Mouse (Mus musculus): ENCODE data around the gene Ptprm. TPM values are rescaled to one million over a fixed set of nuclear protein-coding genes. Genes with fewer than 3 reads are reported as not detected.
A peak's percentile ranks its signal among the peaks of the same experiment; 100 is the strongest.

Ptprm gene
- polyA plus RNA-seq, 1 experiment from 2014 or later = 9.0 TPM

DNA sequence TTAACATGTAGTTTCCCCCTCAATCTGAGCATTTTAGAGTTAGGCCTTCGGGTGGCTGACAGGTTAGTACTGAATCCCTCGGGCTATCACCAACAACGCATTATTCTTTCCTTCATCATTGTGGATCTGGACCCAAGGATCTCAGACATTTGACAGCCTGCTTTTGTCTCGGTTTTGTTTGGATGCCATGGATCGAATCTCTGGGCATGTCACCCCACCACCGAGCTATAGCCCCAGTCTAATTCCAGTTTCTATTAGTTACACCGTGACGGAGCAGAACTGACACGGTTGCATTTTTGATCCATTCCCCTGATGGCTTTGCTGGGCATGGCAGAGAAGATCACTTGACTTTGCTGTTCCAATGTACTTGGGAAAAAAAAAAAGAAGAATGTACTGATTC lies 346.1 kb downstream of the Ptprm start:
- Histone ChIP-seq H3K27me3 (ENCODE audit: low read depth, poor library complexity, severe bottlenecking) (no peaks in the 10 kb centered on the region), H3K4me3 (no peak overlapping the region), H3K36me3 (no peaks in the 10 kb centered on the region), H3K4me1 (no peaks in the 10 kb centered on the region; the same call in 1 of the 2 replicates), H3K27ac (no peak overlapping the region), H3K9me3 (replicated peaks) (no peaks in the 10 kb centered on the region)
- 93% methylated on average over 9 of the region's 9 CpGs for WGBS
- DNase-seq (ENCODE audit: low spot score) = no peak

DNA sequence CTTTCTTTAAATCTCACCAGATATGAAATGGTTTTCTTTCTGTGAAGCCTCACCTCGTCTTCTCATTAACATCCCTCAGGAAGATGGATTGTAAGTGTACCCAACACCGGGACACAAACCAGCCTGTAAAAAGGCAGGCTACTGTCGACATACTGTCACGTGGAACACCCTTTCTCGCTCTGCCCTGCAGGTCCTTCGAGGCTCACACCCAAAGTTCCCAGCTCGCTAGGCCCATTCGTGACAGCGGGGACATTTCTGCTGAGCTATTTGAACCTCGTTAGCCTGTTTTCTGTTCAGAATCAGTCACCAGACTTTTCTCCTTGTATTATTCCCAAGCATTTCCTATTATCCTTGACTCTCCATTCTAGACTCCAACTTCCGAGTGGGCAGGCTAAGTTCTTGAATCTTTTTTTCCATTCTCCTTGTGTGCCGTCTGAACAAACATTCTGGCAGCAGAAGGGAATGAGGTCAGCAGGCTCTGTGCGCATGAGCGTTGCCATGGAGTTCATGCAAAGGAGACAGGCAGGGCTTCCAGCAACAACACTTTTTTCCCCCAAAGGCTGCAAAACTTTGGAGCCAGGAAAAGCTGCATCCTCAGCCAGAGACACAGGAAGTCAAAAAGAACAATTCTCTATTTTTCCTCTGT lies 347.4 kb downstream of the Ptprm start:
- H3K27ac ChIP-seq = no peak overlapping the region
- 85% methylated on average over 14 of the region's 14 CpGs for WGBS
- DNase-seq (ENCODE audit: low spot score) = no peak
- no peaks in the 10 kb centered on the region for H3K36me3 ChIP-seq
- no peaks in the 10 kb centered on the region for H3K27me3 ChIP-seq (ENCODE audit: low read depth, poor library complexity, severe bottlenecking)
- H3K4me3 ChIP-seq = no peak overlapping the region
- H3K4me1 ChIP-seq = no peaks in the 10 kb centered on the region; the same call in 1 of the 2 replicates
- no peaks in the 10 kb centered on the region for H3K9me3 ChIP-seq (replicated peaks)

DNA sequence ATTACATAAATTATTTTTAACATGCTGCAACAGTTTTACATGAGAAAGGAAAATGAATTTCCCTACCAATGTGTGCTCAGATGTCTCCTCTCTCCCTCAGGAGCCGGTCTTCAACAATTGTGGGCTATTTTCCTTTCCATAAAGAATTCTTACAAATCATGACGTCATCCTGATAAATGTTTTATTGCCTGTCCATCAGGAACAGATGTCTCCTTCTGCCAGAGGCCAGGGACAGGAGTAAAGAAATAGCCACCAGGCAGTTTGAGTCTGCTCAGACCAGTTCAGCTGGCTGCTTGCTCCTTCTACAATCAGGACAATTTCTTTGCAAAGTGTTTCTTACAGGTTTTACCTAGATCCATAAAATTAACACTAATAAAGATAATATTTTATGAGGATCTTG lies 357.4 kb downstream of the Ptprm start:
- DNase-seq (ENCODE audit: low spot score) = no peak
- Histone ChIP-seq H3K4me3 (no peak overlapping the region), H3K27me3 (ENCODE audit: low read depth, poor library complexity, severe bottlenecking) (no peaks in the 10 kb centered on the region), H3K4me1 (0 out of 2 replicates have a peak, but pooled peaks cover 3% of the 10 kb centered on the region), H3K9me3 (replicated peaks) (no peaks in the 10 kb centered on the region), H3K36me3 (no peaks in the 10 kb centered on the region), H3K27ac (no peak overlapping the region)
- WGBS = 61% methylated on average over 2 of the region's 2 CpGs

DNA sequence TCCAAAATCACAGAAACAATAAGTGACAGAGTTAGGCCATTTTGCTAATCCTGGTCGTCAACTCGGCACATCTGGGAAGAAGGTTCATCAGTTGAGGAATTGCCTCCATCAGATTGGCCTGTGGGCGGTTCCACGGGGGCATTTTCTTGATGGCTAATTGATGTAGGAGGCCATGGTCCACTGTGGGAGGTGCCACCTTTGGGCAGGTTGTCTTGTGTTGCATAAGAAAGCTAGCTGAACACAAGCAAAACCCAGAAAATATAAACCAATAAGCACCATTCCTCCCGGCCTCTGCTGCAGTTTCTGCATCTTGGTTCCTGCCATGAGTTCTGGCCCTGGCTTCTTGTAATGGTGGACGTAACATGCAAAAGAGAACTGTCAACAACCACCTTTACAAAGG lies 358.2 kb downstream of the Ptprm start:
- H3K27me3 ChIP-seq (ENCODE audit: low read depth, poor library complexity, severe bottlenecking) = no peaks in the 10 kb centered on the region
- H3K36me3 ChIP-seq = no peaks in the 10 kb centered on the region
- 94% methylated on average over 6 of the region's 6 CpGs for WGBS
- 0 out of 2 replicates have a peak, but pooled peaks cover 3% of the 10 kb centered on the region for H3K4me1 ChIP-seq
- H3K4me3 ChIP-seq = no peak overlapping the region
- no peak overlapping the region for H3K27ac ChIP-seq
- no peaks in the 10 kb centered on the region for H3K9me3 ChIP-seq (replicated peaks)
- DNase-seq (ENCODE audit: low spot score) = no peak

DNA sequence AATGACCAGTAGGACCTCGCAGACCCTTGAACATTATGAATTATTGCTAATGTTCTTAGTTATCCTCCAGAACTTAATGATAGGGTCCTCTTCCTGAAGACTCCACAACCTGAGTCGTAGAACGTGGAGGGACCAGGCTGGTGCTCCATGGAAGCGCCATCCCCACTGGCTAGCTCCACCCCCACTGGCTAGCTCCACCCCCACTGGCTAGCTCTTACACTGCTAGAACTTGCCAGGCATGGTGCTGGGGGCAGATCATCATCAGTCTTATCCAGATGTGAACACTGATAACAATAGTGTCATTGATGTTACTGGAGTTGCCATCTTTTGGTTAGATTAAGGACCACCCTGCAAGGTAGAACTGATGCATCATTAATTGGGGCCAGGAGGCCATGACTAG lies 362.4 kb downstream of the Ptprm start:
- no peak overlapping the region for H3K27ac ChIP-seq
- 86% methylated on average over 4 of the region's 4 CpGs for WGBS
- no peaks in the 10 kb centered on the region for H3K27me3 ChIP-seq (ENCODE audit: low read depth, poor library complexity, severe bottlenecking)
- no peaks in the 10 kb centered on the region for H3K9me3 ChIP-seq (replicated peaks)
- H3K36me3 ChIP-seq = no peaks in the 10 kb centered on the region
- no peak for DNase-seq (ENCODE audit: low spot score)
- 0 out of 2 replicates have a peak, but pooled peaks cover 3% of the 10 kb centered on the region for H3K4me1 ChIP-seq
- H3K4me3 ChIP-seq = no peak overlapping the region

DNA sequence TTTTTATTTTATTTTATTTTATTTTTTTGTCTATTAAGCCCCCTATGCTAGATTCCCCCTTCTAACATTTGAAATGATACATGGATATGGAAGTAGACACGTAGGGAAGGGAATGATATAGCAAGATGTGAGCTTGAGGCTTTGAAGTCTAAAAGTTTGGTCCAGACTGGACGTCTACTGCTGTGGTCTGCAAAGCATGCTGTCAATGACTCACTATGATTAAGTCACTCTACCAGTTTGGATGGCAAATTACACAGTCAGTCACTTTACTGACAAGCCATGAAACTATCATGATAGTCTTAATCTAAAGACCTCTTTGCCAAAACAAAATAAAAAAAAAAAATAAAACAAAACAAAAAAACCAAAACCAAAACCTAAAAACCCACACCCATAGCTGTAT lies 363.5 kb downstream of the Ptprm start:
- no peak for DNase-seq (ENCODE audit: low spot score)
- Histone ChIP-seq H3K27me3 (ENCODE audit: low read depth, poor library complexity, severe bottlenecking) (no peaks in the 10 kb centered on the region), H3K4me3 (no peak overlapping the region), H3K27ac (no peak overlapping the region), H3K4me1 (peaks cover 13% of the 10 kb centered on the region), H3K36me3 (no peaks in the 10 kb centered on the region), H3K9me3 (replicated peaks) (no peaks in the 10 kb centered on the region)
- WGBS = 71% methylated on average over 2 of the region's 2 CpGs

DNA sequence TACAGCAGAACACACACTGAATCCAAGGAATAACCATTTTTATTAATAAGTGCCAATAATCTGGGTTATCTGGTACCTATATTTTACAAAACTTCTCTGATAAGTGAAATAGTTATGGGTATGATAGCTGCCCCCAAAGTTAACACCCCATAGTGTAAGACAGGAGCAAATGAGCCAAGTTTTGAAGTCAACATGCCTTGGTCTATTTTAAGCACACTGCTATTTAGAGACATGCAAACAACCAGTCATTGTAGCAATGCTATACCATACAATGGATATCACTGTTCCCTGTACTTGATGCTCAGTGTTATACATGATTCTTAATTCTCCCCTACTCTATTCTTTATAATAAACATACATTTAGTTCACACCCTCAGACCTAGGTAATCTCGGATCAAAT lies 366.2 kb downstream of the Ptprm start:
- no peak for DNase-seq (ENCODE audit: low spot score)
- H3K4me1 ChIP-seq = peaks cover 11% of the 10 kb centered on the region
- H3K27me3 ChIP-seq (ENCODE audit: low read depth, poor library complexity, severe bottlenecking) = no peaks in the 10 kb centered on the region
- H3K36me3 ChIP-seq = no peaks in the 10 kb centered on the region
- no peak overlapping the region for H3K27ac ChIP-seq
- H3K9me3 ChIP-seq (replicated peaks) = no peaks in the 10 kb centered on the region
- H3K4me3 ChIP-seq = no peak overlapping the region
- 98% methylated on average over 1 of the region's 1 CpGs for WGBS

DNA sequence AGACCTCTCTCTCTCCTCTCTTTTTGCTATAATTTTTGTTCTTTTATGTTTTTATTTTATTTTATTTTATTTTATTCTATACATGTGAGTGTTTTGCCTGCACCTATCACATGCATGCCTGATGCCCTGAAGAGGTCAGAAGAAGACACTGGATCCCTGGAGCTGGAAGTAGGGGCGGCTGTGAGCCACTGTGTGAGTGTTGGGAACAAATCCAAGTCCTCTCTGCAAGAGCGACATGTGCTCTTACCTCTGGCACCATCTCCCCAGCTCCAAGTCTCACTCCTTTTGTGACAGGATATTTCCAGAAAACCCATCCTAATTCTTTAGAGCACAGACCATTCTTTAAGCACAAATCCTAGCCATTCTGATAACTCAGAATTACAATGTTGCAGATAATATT lies 372.6 kb downstream of the Ptprm start:
- H3K4me3 ChIP-seq = no peak overlapping the region
- no peaks in the 10 kb centered on the region for H3K36me3 ChIP-seq
- H3K9me3 ChIP-seq (replicated peaks) = no peaks in the 10 kb centered on the region
- no peak for DNase-seq (ENCODE audit: low spot score)
- no peak overlapping the region for H3K27ac ChIP-seq
- peaks cover 26% of the 10 kb centered on the region for H3K4me1 ChIP-seq
- 92% methylated on average over 2 of the region's 2 CpGs for WGBS
- no peaks in the 10 kb centered on the region for H3K27me3 ChIP-seq (ENCODE audit: low read depth, poor library complexity, severe bottlenecking)

DNA sequence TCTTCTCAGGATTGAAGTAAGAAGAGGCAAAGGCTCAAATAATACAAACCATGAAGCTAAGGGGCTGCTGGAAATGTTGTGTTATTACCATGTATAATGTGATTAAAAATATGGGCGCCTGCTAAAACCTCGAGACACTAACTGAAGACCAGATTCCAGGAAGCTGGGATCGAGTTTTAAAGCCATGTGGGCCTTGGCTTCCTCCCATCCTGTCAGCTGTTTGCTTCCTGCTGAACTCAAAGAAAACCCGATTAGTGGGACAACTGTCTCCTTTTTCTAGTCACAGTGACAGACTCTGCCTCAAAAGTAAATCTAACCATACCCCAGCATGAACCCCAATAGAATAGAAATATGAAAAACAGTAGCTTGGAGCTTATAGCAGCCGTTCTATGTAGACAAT lies 374.3 kb downstream of the Ptprm start:
- 74% methylated on average over 5 of the region's 5 CpGs for WGBS
- Histone ChIP-seq H3K27me3 (ENCODE audit: low read depth, poor library complexity, severe bottlenecking) (no peaks in the 10 kb centered on the region), H3K4me3 (no peak overlapping the region), H3K27ac (0 out of 2 replicates have a peak overlapping the region, but pooled peaks have one; percentile 3), H3K9me3 (replicated peaks) (no peaks in the 10 kb centered on the region), H3K36me3 (no peaks in the 10 kb centered on the region), H3K4me1 (peaks cover 16% of the 10 kb centered on the region)
- DNase-seq (ENCODE audit: low spot score) = no peak

DNA sequence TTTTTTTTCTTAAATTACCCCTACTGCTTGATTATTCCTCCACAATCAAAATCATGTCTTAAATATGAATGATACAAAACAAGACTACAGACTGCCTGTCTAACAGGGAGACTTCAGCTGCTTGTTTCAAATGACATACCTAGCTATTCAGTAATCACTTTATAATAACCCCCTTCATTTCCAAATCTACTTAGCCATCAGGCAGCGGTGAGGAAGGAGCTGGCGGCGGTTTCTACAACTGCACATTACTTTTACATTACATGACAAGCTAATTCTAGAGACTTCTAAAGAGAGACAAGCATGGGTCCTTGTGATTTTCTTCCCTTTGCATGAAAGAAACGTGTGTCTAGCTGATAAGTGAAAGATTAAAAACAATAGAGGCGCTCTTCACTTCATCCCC lies 377.8 kb downstream of the Ptprm start:
- DNase-seq (ENCODE audit: low spot score) = no peak
- Histone ChIP-seq H3K27ac (no peak overlapping the region), H3K36me3 (no peaks in the 10 kb centered on the region), H3K9me3 (replicated peaks) (no peaks in the 10 kb centered on the region), H3K4me1 (peaks cover 16% of the 10 kb centered on the region), H3K4me3 (no peak overlapping the region), H3K27me3 (ENCODE audit: low read depth, poor library complexity, severe bottlenecking) (no peaks in the 10 kb centered on the region)
- WGBS = 86% methylated on average over 5 of the region's 5 CpGs

DNA sequence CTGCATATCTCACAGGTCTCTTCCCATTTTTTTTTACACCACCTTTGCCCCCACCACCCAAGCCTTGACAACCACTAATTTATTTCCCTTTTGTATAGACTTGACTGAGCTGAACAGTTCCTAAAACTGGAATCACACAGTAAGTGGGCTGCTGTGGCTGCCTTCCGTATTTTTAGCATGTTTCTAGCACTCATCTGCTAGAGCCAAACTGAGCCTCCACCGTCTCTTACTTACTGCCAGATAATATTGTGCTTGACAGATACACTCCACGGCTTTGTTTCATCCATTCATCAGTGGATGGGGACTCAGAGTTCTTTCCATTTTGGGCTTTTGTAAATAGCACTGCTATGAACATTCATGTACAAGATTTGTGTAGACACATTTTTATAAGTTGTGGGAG lies 381.3 kb downstream of the Ptprm start:
- DNase-seq (ENCODE audit: low spot score) = no peak
- H3K36me3 ChIP-seq = no peaks in the 10 kb centered on the region
- H3K4me3 ChIP-seq = no peak overlapping the region
- no peaks in the 10 kb centered on the region for H3K27me3 ChIP-seq (ENCODE audit: low read depth, poor library complexity, severe bottlenecking)
- 84% methylated on average over 3 of the region's 3 CpGs for WGBS
- no peaks in the 10 kb centered on the region for H3K9me3 ChIP-seq (replicated peaks)
- no peak overlapping the region for H3K27ac ChIP-seq
- no peaks in the 10 kb centered on the region for H3K4me1 ChIP-seq

DNA sequence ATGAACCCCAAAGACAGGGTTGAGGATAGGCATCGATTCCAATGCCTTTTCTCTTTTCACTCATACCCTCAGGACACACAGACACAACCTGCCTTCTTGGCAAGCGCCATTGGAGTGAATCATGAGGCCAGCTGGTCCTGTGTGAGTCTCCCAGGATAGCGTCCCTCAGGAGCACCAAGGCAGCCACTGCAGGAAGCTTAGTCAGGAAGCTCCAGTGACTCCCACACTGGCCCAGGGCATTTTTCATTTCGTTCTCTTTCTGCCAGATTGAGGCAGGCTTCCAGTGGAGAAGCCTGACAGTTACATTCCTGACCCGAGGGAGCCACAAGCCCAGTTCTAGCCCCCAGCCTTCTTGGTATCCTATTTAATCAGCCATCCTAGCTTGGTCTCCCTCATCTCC lies 393.3 kb downstream of the Ptprm start:
- peaks cover 4% of the 10 kb centered on the region; the same call in 1 of the 2 replicates for H3K4me1 ChIP-seq
- DNase-seq (ENCODE audit: low spot score) = no peak
- no peak overlapping the region for H3K4me3 ChIP-seq
- WGBS = 70% methylated on average over 5 of the region's 5 CpGs
- no peak overlapping the region for H3K27ac ChIP-seq
- no peaks in the 10 kb centered on the region for H3K9me3 ChIP-seq (replicated peaks)
- H3K36me3 ChIP-seq = no peaks in the 10 kb centered on the region
- H3K27me3 ChIP-seq (ENCODE audit: low read depth, poor library complexity, severe bottlenecking) = no peaks in the 10 kb centered on the region

DNA sequence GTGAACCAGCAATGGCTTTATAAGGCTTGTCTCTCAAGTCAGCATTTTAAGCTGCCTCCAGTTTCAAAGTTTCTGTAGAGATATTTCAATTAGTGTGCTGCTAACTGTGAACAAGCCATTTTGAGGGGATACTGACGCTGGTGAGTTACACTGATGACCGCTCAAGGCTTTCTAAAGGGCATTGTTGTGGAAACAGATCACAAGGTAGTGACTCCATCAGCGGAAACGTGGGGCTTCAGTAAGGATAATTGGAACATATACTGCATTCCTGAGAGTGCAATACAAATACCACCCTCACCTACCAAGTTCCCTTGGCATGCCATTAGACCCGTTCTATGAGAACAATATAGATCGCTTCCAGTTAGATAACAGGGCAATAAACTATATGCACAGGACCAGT lies 393.7 kb downstream of the Ptprm start:
- H3K27me3 ChIP-seq (ENCODE audit: low read depth, poor library complexity, severe bottlenecking) = no peaks in the 10 kb centered on the region
- H3K4me1 ChIP-seq = peaks cover 4% of the 10 kb centered on the region; the same call in 1 of the 2 replicates
- no peaks in the 10 kb centered on the region for H3K36me3 ChIP-seq
- H3K27ac ChIP-seq = no peak overlapping the region
- no peak for DNase-seq (ENCODE audit: low spot score)
- H3K4me3 ChIP-seq = no peak overlapping the region
- no peaks in the 10 kb centered on the region for H3K9me3 ChIP-seq (replicated peaks)
- WGBS = 92% methylated on average over 6 of the region's 6 CpGs

DNA sequence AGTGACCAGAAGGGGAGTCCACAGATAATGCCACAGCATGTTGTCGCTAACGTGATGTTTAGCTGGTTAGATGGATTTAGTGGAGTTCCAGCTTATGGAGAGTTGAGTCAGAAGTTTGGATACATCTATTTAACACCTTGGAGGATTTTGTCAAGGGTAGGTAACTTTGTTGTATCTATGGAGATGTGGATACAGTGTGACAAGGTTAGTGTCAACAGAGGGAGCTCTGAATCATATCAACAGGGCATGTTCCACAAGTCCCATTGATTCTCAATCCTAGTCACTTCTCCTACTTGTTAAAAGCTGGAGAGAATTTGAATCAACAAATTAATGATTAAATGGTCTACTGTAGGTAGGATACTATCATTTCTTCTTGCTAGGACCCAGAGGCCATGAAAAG lies 394.4 kb downstream of the Ptprm start:
- 97% methylated on average over 2 of the region's 2 CpGs for WGBS

More for the DNA sequence above, 394.4 kb downstream of the Ptprm start:
- no peak overlapping the region for H3K4me3 ChIP-seq
- DNase-seq (ENCODE audit: low spot score) = no peak
- no peaks in the 10 kb centered on the region for H3K36me3 ChIP-seq
- no peaks in the 10 kb centered on the region for H3K9me3 ChIP-seq (replicated peaks)
- H3K4me1 ChIP-seq = peaks cover 4% of the 10 kb centered on the region; the same call in 1 of the 2 replicates
- no peak overlapping the region for H3K27ac ChIP-seq
- H3K27me3 ChIP-seq (ENCODE audit: low read depth, poor library complexity, severe bottlenecking) = no peaks in the 10 kb centered on the region
